In the genomic region with DNA sequence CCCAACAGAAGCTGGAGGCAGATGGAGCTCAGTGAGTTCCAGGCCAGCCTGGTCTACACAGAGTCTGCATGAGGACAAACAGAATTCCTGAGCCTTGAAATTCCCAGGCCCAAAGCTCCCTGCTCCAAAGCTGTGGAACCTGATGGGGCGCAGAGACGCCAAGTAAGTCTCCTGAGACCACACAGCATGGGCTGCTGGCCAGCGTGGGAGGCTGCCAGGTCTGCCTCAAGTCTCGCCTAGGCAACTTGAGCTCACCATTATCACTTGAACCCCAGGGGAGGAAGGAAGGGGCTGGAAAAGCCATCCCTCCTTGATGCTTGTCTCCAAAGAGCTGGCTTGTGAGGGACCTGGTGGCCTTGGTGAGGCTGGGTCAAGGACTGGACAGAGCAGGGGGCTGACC, we compare ENCODE assay signal across 9 mouse cellular contexts. TPM values are rescaled to one million over a fixed set of nuclear protein-coding genes. Genes with fewer than 3 reads are reported as not detected.
A peak's percentile ranks its signal among the peaks of the same experiment; 100 is the strongest.
DNase-seq lines count a peak whose midpoint lies in the region; ATAC-seq and TF ChIP-seq lines count a peak whose summit lies in the region.
"Had no signal": no experiment of that assay in that cellular context is flagged by ENCODE, and none has a peak within 500 bp of the region (broad histone marks: within the 10 kb centered on the region; RNA-seq: fewer than 3 reads in every experiment).

No protein-coding gene starts in this region.

- peak overlapping the region; percentile 41; the same call in 1 of the 2 replicates for H3K9ac ChIP-seq in stomach, embryonic 14.5 days (replicated peaks; ENCODE audit: low read depth, low read length)
- H3K9ac ChIP-seq in midbrain, embryonic 15.5 days = no peak overlapping the region

- H3K27ac ChIP-seq in spleen, adult 2 months (ENCODE audit: insufficient read depth, low read length) = peak overlapping the region; percentile 86
- peak overlapping the region; percentile 85 for H3K27ac ChIP-seq in stomach, embryonic 14.5 days (ENCODE audit: low read length)
- H3K27ac ChIP-seq in midbrain, embryonic 15.5 days = no peak overlapping the region
- H3K27ac ChIP-seq: left cerebral cortex, adult 2 months had no signal

- no peaks in the 10 kb centered on the region for H3K9me3 ChIP-seq in stomach, embryonic 14.5 days (ENCODE audit: control insufficient read depth, low read depth, low read length)
- H3K9me3 ChIP-seq in midbrain, embryonic 15.5 days = no peaks in the 10 kb centered on the region

- no peaks in the 10 kb centered on the region for H3K27me3 ChIP-seq in spleen, adult 2 months (ENCODE audit: control insufficient read depth, insufficient read depth, low read length)
- H3K27me3 ChIP-seq in stomach, embryonic 14.5 days (ENCODE audit: control insufficient read depth, insufficient read depth, low read length) = 0 out of 2 replicates have a peak, but pooled peaks cover 5% of the 10 kb centered on the region
- H3K27me3 ChIP-seq in midbrain, embryonic 15.5 days (replicated peaks) = peaks cover 21% of the 10 kb centered on the region

- peaks cover 24% of the 10 kb centered on the region for H3K4me1 ChIP-seq in spleen, adult 2 months (ENCODE audit: control insufficient read depth, insufficient read depth, insufficient read length)
- peaks cover 35% of the 10 kb centered on the region for H3K4me1 ChIP-seq in stomach, embryonic 14.5 days (ENCODE audit: control insufficient read depth, insufficient read depth, low read length)
- no peaks in the 10 kb centered on the region for H3K4me1 ChIP-seq in midbrain, embryonic 15.5 days

- peak overlapping the region; percentile 50; the same call in 1 of the 2 replicates for H3K4me3 ChIP-seq in spleen, adult 2 months (ENCODE audit: extremely low read depth, insufficient read depth, insufficient read length)
- H3K4me3 ChIP-seq in stomach, embryonic 14.5 days (ENCODE audit: low read depth, low read length) = peak overlapping the region; percentile 26; the same call in 1 of the 2 replicates
- no peak overlapping the region for H3K4me3 ChIP-seq in midbrain, embryonic 15.5 days
- H3K4me3 ChIP-seq: left cerebral cortex, adult 2 months had no signal

- WGBS in spleen, adult 2 months = 44% methylated on average over 4 of the region's 4 CpGs
- WGBS in stomach, embryonic 14.5 days = 64% methylated on average over 4 of the region's 4 CpGs
- 66% methylated on average over 4 of the region's 4 CpGs for WGBS in midbrain, embryonic 15.5 days

- TF ChIP-seq POLR2A in spleen, adult 2 months (IDR thresholded peaks at IDR 0.05; ENCODE audit: low read depth, low read length) = no peak

- DNase-seq in spleen, adult 2 months (ENCODE audit: low read depth in 1 of 2, low spot score in 2 of 2) = no peak
- DNase-seq in spleen, adult 18-20 months = no peak
- peak; percentile 78 for DNase-seq in heart, adult 8-10 months (ENCODE audit: low spot score)
- DNase-seq in kidney, adult 9 months = peak; percentile 36

- H3K36me3 ChIP-seq in spleen, adult 2 months (ENCODE audit: control insufficient read depth, insufficient read depth, low read length) = peaks cover 23% of the 10 kb centered on the region
- peaks cover 23% of the 10 kb centered on the region for H3K36me3 ChIP-seq in stomach, embryonic 14.5 days (ENCODE audit: control insufficient read depth, insufficient read depth, low read length)
- H3K36me3 ChIP-seq in midbrain, embryonic 15.5 days (replicated peaks) = peaks cover 12% of the 10 kb centered on the region

- no peak; the same call in 1 of the 2 replicates for ATAC-seq in stomach, embryonic 14.5 days (ENCODE audit: insufficient number of reproducible peaks, insufficient read depth, low FRiP score, low read depth)
- ATAC-seq in granulocyte monocyte progenitor cell, adult 5-6 weeks (replicated peaks; ENCODE audit: poor library complexity, severe bottlenecking) = no peak
- no peak for ATAC-seq in midbrain, embryonic 15.5 days (replicated peaks)

- peak overlapping the region; percentile 36 for H3K4me2 ChIP-seq in stomach, embryonic 14.5 days (replicated peaks; ENCODE audit: low read depth, low read length)
- H3K4me2 ChIP-seq in midbrain, embryonic 15.5 days = no peak overlapping the region

- no peak for TF ChIP-seq CTCF in spleen, adult 2 months (IDR thresholded peaks at IDR 0.05; ENCODE audit: extremely low read depth, insufficient read depth, insufficient read length, insufficient replicate concordance)

RNA-seq across cellular contexts. Expression of a gene that starts 1.5 kb away (rescaled TPM):
- 68.1 and 92.5 TPM in 2 replicates for polyA plus RNA-seq in spleen, adult 2 months (2012; rRNA removed)
- 1 to 10 TPM; 2.7 to 5.4 (median 3.5) TPM for total RNA-seq in heart, adult 8-10 months (2022)
- polyA plus RNA-seq in stomach, embryonic 14.5 days (2014; fragmentation: Nextera tagmentation; extraction: Ambion mirVana) = 23.1 and 23.4 TPM in 2 replicates
- not detected in 2 replicates for total RNA-seq in granulocyte monocyte progenitor cell, adult 5-6 weeks (2014; fragmentation: Nextera tagmentation)
- total RNA-seq in granulocyte monocyte progenitor cell, adult 5-6 weeks (2017) = 0.09 TPM in 1 of 2 replicates, not detected in the other
- 5.7 and 6.2 TPM in 2 replicates for polyA plus RNA-seq in midbrain, embryonic 15.5 days (2015; fragmentation: Nextera tagmentation; extraction: Ambion mirVana)

RNA-seq across cellular contexts. Expression of a gene that starts 9.1 kb away (rescaled TPM):
- polyA plus RNA-seq in spleen, adult 2 months (2012; rRNA removed) = 38.6 and 44.8 TPM in 2 replicates
- 10 to 100 TPM; 14.4 to 19.2 (median 16.3) TPM for total RNA-seq in heart, adult 8-10 months (2022)
- 21.3 and 21.7 TPM in 2 replicates for polyA plus RNA-seq in stomach, embryonic 14.5 days (2014; fragmentation: Nextera tagmentation; extraction: Ambion mirVana)
- total RNA-seq in granulocyte monocyte progenitor cell, adult 5-6 weeks (2014; fragmentation: Nextera tagmentation) = 16.2 and 16.3 TPM in 2 replicates
- 19.4 and 26.5 TPM in 2 replicates for total RNA-seq in granulocyte monocyte progenitor cell, adult 5-6 weeks (2017)
- 35.8 and 38.3 TPM in 2 replicates for polyA plus RNA-seq in midbrain, embryonic 15.5 days (2015; fragmentation: Nextera tagmentation; extraction: Ambion mirVana)

RNA-seq across cellular contexts. Expression of a gene that starts 13.1 kb away (rescaled TPM):
- 1.3 and 1.7 TPM in 2 replicates for polyA plus RNA-seq in spleen, adult 2 months (2012; rRNA removed)
- total RNA-seq in heart, adult 8-10 months (2022) = 1 to 10 TPM; 4.1 to 6.6 (median 5.2) TPM
- polyA plus RNA-seq in stomach, embryonic 14.5 days (2014; fragmentation: Nextera tagmentation; extraction: Ambion mirVana) = 0.07 TPM in 1 of 2 replicates, not detected in the other
- total RNA-seq in granulocyte monocyte progenitor cell, adult 5-6 weeks (2014; fragmentation: Nextera tagmentation) = not detected in 2 replicates
- total RNA-seq in granulocyte monocyte progenitor cell, adult 5-6 weeks (2017) = not detected in 2 replicates
- not detected in 2 replicates for polyA plus RNA-seq in midbrain, embryonic 15.5 days (2015; fragmentation: Nextera tagmentation; extraction: Ambion mirVana)
- polyA plus RNA-seq: embryonic facial prominence, embryonic 11.5 days had no signal

RNA-seq across cellular contexts. Expression of a gene that starts 20.3 kb away (rescaled TPM):
- polyA plus RNA-seq in spleen, adult 2 months (2012; rRNA removed) = 74.8 and 92.9 TPM in 2 replicates
- 10 to 100 TPM; 52.4 to 61.2 (median 57.1) TPM for total RNA-seq in heart, adult 8-10 months (2022)
- polyA plus RNA-seq in stomach, embryonic 14.5 days (2014; fragmentation: Nextera tagmentation; extraction: Ambion mirVana) = 98.6 TPM in 2 replicates
- total RNA-seq in granulocyte monocyte progenitor cell, adult 5-6 weeks (2014; fragmentation: Nextera tagmentation) = 19.1 and 43.4 TPM in 2 replicates
- 29.8 and 35.5 TPM in 2 replicates for total RNA-seq in granulocyte monocyte progenitor cell, adult 5-6 weeks (2017)
- 26.6 and 29.9 TPM in 2 replicates for polyA plus RNA-seq in midbrain, embryonic 15.5 days (2015; fragmentation: Nextera tagmentation; extraction: Ambion mirVana)

RNA-seq across cellular contexts. Expression of a gene that starts 27.3 kb away (rescaled TPM):
- 20.2 and 32.6 TPM in 2 replicates for polyA plus RNA-seq in spleen, adult 2 months (2012; rRNA removed)
- 10 to 100 TPM in 1 of 4 experiments, 1 to 10 TPM in 3; 9.2 to 11.4 (median 9.8) TPM for total RNA-seq in heart, adult 8-10 months (2022)
- 4.7 and 4.8 TPM in 2 replicates for polyA plus RNA-seq in stomach, embryonic 14.5 days (2014; fragmentation: Nextera tagmentation; extraction: Ambion mirVana)
- total RNA-seq in granulocyte monocyte progenitor cell, adult 5-6 weeks (2014; fragmentation: Nextera tagmentation) = 12.0 and 17.5 TPM in 2 replicates
- 10.8 and 11.5 TPM in 2 replicates for total RNA-seq in granulocyte monocyte progenitor cell, adult 5-6 weeks (2017)
- 19.7 and 22.5 TPM in 2 replicates for polyA plus RNA-seq in midbrain, embryonic 15.5 days (2015; fragmentation: Nextera tagmentation; extraction: Ambion mirVana)

Comparison
In these comparisons a context has a peak if more than half of its experiments do, and no peak if none do; other contexts are left out.
1. DNase-seq: peak in heart, adult 8-10 months (single experiment) and kidney, adult 9 months (single experiment); none in spleen, adult 2 months (0 of 2) and spleen, adult 18-20 months (0 of 2).